Mouse (Mus musculus): ENCODE data around the gene Trap1. TPM values are rescaled to one million over a fixed set of nuclear protein-coding genes. Genes with fewer than 3 reads are reported as not detected.

Gene Trap1
- total and polyA plus RNA-seq, 3 experiments, result 111 to 413 (median 134) TPM

DNA sequence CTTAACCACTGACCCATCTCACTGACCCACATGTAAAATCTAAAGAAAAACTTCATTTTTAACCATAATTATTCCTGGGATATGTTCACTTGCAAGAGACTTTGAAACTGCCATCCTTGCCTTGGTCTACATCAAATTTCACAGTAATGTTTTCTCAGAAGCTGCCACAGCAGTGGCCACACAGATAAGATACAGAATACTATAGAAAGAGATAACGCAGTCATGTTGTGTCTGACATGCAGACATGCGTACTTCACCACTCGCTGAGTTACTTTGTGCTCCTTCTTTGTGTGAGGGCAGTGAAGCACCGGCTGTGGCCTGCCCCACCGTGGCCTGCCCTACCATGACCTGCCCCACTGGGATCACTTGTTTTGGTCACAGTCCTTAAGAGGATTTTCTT, 43.7 kb downstream of the Trap1 start:
- Histone ChIP-seq H3K9me3 (replicated peaks) (no peaks in the 10 kb centered on the region), H3K27me3 (ENCODE audit: insufficient read depth, low read length) (no peaks in the 10 kb centered on the region), H3K36me3 (replicated peaks) (peaks cover 40% of the 10 kb centered on the region), H3K4me1 (ENCODE audit: insufficient read depth, low read depth, low read length) (peaks cover 40% of the 10 kb centered on the region), H3K4me3 (ENCODE audit: low read depth, low read length) (peak overlapping the region; percentile 34; the same call in 1 of the 2 replicates)
- peak; percentile 76 for ATAC-seq (ENCODE audit: extremely low read depth, insufficient number of reproducible peaks, low FRiP score, poor library complexity, severe bottlenecking)
- DNase-seq (ENCODE audit: low spot score), result peak; percentile 13
- TF ChIP-seq GATA1 (IDR thresholded peaks at IDR 0.05; ENCODE audit: borderline replicate concordance, low read length), result no peak
- peak; percentile 34 for TF ChIP-seq TAL1 (conservative IDR thresholded peaks at IDR 0.05; ENCODE audit: low read depth, low read length)

DNA sequence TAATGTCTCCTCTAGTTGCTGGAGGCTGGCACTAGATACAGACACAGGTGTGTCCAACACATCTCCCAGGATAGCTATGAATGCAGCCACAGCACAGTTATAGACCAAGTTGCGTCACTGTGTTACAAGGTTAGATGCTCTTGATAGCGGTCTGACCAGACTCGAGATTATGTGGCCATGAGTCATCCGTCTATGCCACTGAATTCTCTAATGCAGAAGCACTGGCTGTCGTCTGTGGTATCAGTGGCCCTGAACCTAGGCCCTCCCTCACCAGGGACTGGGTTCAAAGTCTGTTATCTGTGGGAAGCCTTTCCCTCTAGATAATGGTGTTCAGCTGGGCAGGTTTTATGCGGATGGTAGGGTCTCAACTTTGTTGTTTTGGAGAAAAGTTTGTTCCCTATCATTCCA, 45.3 kb downstream of the Trap1 start:
- no peak for DNase-seq (ENCODE audit: low spot score)
- TF ChIP-seq GATA2 (IDR thresholded peaks at IDR 0.05; ENCODE audit: borderline replicate concordance, low read depth, low read length) (no peak), CTCF (IDR thresholded peaks at IDR 0.05; ENCODE audit: low read depth, low read length) (no peak)
- H3K4me3 ChIP-seq (ENCODE audit: low read depth, low read length), result no peak overlapping the region
- peaks cover 40% of the 10 kb centered on the region for H3K4me1 ChIP-seq (ENCODE audit: insufficient read depth, low read depth, low read length)
- ATAC-seq (ENCODE audit: extremely low read depth, insufficient number of reproducible peaks, low FRiP score, poor library complexity, severe bottlenecking), result peak; percentile 51
- no peaks in the 10 kb centered on the region for H3K9me3 ChIP-seq (replicated peaks)
- H3K27me3 ChIP-seq (ENCODE audit: insufficient read depth, low read length), result peaks cover 7% of the 10 kb centered on the region; the same call in 1 of the 2 replicates
- H3K36me3 ChIP-seq (replicated peaks), result peaks cover 24% of the 10 kb centered on the region

DNA sequence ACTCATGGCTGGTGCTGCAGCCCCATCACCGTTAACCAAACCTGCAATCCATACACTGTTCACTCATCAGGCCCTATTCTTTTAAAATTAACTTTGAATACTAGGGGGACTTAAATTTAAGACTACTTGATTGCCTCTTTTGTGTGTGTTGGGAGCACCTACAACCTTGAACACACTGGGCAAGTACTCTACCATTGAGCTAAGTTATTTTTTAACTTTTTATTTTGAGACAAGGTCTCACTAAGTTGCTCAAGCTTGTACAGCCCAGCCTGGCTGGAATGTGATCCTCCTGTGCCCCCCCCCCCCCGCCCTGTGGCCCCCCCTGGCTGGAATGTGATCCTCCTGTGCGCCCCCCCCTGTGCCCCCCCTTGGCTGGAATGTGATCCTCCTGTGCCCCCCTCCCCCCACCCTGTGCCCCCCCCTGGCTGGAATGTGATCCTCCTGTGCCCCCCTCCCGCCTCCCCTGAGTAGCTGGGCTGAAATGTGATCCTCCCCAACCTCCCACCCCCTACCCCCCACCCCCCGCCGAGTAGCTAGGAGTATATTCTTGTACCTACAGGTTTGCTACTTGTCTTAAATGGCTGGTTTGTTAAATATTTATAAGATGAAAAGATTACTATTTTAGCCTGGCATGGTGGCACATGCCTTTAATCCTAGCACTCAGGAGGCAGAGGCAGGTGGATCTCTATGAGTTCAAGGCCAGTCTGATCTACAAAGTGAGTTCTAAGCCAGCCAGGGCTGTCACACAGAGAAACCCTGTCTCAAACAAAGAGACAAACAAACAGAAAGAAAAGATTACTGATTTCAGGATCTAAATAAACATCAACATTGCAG, 46.0 kb downstream of the Trap1 start:
- peaks cover 37% of the 10 kb centered on the region for H3K4me1 ChIP-seq (ENCODE audit: insufficient read depth, low read depth, low read length)
- TF ChIP-seq GATA2 (IDR thresholded peaks at IDR 0.05; ENCODE audit: borderline replicate concordance, low read depth, low read length) (no peak), POLR2AphosphoS5 (IDR thresholded peaks at IDR 0.05; ENCODE audit: insufficient replicate concordance, low read depth, low read length) (no peak), GATA1 (IDR thresholded peaks at IDR 0.05; ENCODE audit: borderline replicate concordance, low read length) (no peak), CTCF (IDR thresholded peaks at IDR 0.05; ENCODE audit: low read depth, low read length) (no peak), TAL1 (conservative IDR thresholded peaks at IDR 0.05; ENCODE audit: low read depth, low read length) (no peak)
- DNase-seq (ENCODE audit: low spot score) (no peak), ATAC-seq (ENCODE audit: extremely low read depth, insufficient number of reproducible peaks, low FRiP score, poor library complexity, severe bottlenecking) (no peak)
- no peak overlapping the region for H3K4me3 ChIP-seq (ENCODE audit: low read depth, low read length)
- no peaks in the 10 kb centered on the region for H3K9me3 ChIP-seq (replicated peaks)
- H3K27me3 ChIP-seq (ENCODE audit: insufficient read depth, low read length), result peaks cover 9% of the 10 kb centered on the region; the same call in 1 of the 2 replicates
- peaks cover 17% of the 10 kb centered on the region for H3K36me3 ChIP-seq (replicated peaks)

DNA sequence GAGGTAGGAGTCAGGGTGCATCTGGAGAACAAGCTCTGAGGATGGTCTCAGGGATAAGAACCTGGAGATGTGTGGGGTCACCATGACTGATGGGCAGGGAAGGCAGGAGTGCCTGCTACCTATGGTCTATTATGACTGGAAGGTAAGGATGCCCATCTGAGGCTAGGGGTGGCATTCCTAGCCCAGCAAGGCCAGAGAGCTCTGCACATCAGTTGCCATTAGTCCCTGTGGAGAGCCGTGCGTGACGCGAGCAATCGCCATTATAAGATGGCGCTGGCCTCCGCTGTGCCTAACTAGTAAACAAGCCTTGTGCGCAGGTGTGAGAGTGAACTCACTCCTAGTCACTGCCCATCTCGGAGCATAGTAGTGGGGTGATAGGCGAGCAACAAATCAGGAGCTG, 47.1 kb downstream of the Trap1 start:
- ATAC-seq (ENCODE audit: extremely low read depth, insufficient number of reproducible peaks, low FRiP score, poor library complexity, severe bottlenecking) (no peak), DNase-seq (ENCODE audit: low spot score) (no peak)
- Histone ChIP-seq H3K36me3 (replicated peaks) (peaks cover 6% of the 10 kb centered on the region), H3K27me3 (ENCODE audit: insufficient read depth, low read length) (peaks cover 9% of the 10 kb centered on the region; the same call in 1 of the 2 replicates), H3K4me1 (ENCODE audit: insufficient read depth, low read depth, low read length) (peaks cover 34% of the 10 kb centered on the region), H3K4me3 (ENCODE audit: low read depth, low read length) (no peak overlapping the region), H3K9me3 (replicated peaks) (no peaks in the 10 kb centered on the region)
- TF ChIP-seq GATA2 (IDR thresholded peaks at IDR 0.05; ENCODE audit: borderline replicate concordance, low read depth, low read length) (no peak), TAL1 (conservative IDR thresholded peaks at IDR 0.05; ENCODE audit: low read depth, low read length) (no peak), POLR2AphosphoS5 (IDR thresholded peaks at IDR 0.05; ENCODE audit: insufficient replicate concordance, low read depth, low read length) (no peak), GATA1 (IDR thresholded peaks at IDR 0.05; ENCODE audit: borderline replicate concordance, low read length) (no peak), CTCF (IDR thresholded peaks at IDR 0.05; ENCODE audit: low read depth, low read length) (no peak)

DNA sequence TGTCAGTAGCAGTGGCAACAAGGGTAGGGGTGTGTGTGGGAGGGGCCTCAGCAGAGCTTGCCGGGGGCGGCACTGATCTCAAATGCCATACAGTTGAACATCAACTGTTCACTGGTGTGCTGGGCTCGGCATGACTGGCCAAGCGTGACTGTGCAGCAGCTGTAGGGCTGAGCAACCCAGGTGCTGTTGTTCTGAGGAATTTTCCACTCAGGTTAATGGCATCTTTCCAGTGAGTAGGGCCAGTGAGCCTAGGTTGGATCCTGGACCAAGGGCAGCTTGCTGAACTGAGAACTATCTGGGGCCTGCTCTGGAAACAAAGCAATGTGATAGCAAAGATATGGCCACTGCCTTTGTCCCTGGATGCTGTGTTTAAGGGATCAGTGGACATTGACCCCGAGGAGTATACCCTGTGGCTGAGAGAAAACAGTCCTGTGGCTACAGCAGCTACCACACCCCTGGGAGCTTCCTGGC, 48.2 kb downstream of the Trap1 start:
- no peak for TF ChIP-seq TAL1 (conservative IDR thresholded peaks at IDR 0.05; ENCODE audit: low read depth, low read length)
- TF ChIP-seq GATA2 (IDR thresholded peaks at IDR 0.05; ENCODE audit: borderline replicate concordance, low read depth, low read length), result no peak
- TF ChIP-seq GATA1 (IDR thresholded peaks at IDR 0.05; ENCODE audit: borderline replicate concordance, low read length), result no peak
- no peak for TF ChIP-seq POLR2AphosphoS5 (IDR thresholded peaks at IDR 0.05; ENCODE audit: insufficient replicate concordance, low read depth, low read length)
- no peak for TF ChIP-seq CTCF (IDR thresholded peaks at IDR 0.05; ENCODE audit: low read depth, low read length)
- Histone ChIP-seq H3K27me3 (ENCODE audit: insufficient read depth, low read length) (peaks cover 9% of the 10 kb centered on the region; the same call in 1 of the 2 replicates), H3K36me3 (replicated peaks) (no peaks in the 10 kb centered on the region), H3K4me1 (ENCODE audit: insufficient read depth, low read depth, low read length) (peaks cover 23% of the 10 kb centered on the region), H3K9me3 (replicated peaks) (no peaks in the 10 kb centered on the region), H3K4me3 (ENCODE audit: low read depth, low read length) (no peak overlapping the region)
- ATAC-seq (ENCODE audit: extremely low read depth, insufficient number of reproducible peaks, low FRiP score, poor library complexity, severe bottlenecking) (no peak), DNase-seq (ENCODE audit: low spot score) (no peak)

DNA sequence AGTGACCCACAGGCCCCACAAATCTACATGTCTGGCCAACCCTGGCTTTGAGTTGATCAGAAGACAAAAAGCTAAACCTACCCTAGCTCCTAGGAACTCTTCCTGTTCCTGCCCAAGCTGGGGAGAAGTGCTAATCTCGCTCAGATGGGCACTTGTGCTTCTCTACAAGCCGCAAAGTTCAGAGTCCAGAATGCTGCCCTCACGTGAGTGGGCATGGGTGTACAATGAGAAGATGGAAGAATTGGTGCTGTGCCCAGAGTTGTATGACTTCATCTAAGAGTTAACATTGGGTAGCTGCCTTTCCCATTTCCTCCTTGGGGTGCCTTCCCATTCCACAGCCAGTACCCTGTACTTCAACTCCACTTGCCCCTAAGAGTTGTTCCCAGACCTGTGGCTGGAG, 50.4 kb downstream of the Trap1 start:
- no peak for ATAC-seq (ENCODE audit: extremely low read depth, insufficient number of reproducible peaks, low FRiP score, poor library complexity, severe bottlenecking)
- no peaks in the 10 kb centered on the region for H3K9me3 ChIP-seq (replicated peaks)
- H3K27me3 ChIP-seq (ENCODE audit: insufficient read depth, low read length), result peaks cover 9% of the 10 kb centered on the region; the same call in 1 of the 2 replicates
- H3K4me1 ChIP-seq (ENCODE audit: insufficient read depth, low read depth, low read length), result peaks cover 3% of the 10 kb centered on the region
- no peak for DNase-seq (ENCODE audit: low spot score)
- H3K36me3 ChIP-seq (replicated peaks), result no peaks in the 10 kb centered on the region
- TF ChIP-seq CTCF (IDR thresholded peaks at IDR 0.05; ENCODE audit: low read depth, low read length) (no peak), POLR2AphosphoS5 (IDR thresholded peaks at IDR 0.05; ENCODE audit: insufficient replicate concordance, low read depth, low read length) (no peak), TAL1 (conservative IDR thresholded peaks at IDR 0.05; ENCODE audit: low read depth, low read length) (no peak), GATA2 (IDR thresholded peaks at IDR 0.05; ENCODE audit: borderline replicate concordance, low read depth, low read length) (no peak), GATA1 (IDR thresholded peaks at IDR 0.05; ENCODE audit: borderline replicate concordance, low read length) (no peak)
- no peak overlapping the region for H3K4me3 ChIP-seq (ENCODE audit: low read depth, low read length)
